Mouse (Mus musculus): ENCODE data around the gene Agbl4.
"Not testable (repeated sequence)": the region's sequence is repeated elsewhere in the genome, so short reads cannot be mapped to it uniquely, and the experiment has no call there.

Gene Agbl4

DNA sequence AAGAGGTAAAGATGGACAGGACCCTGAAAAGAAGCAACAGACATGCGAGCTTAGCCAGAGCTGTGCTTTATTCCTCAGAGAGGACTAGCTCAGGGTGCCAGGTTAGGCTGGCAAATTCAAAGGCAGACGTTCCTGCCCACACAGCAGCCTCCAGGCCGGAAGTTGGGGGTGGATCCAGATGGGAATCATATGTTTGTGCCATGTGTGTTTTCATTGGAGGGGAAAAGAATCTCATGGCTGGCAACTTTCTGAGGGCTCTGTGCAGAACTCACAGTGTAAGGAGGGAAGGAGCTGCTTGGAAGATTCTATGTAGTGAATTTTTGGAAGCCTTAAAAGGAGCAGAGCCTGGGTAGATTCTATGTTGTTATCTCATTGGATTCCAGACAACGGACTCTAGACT is 519.1 kb downstream of the Agbl4 start:
- DNase-seq (ENCODE audit: low spot score in 2 of 2): no peak

DNA sequence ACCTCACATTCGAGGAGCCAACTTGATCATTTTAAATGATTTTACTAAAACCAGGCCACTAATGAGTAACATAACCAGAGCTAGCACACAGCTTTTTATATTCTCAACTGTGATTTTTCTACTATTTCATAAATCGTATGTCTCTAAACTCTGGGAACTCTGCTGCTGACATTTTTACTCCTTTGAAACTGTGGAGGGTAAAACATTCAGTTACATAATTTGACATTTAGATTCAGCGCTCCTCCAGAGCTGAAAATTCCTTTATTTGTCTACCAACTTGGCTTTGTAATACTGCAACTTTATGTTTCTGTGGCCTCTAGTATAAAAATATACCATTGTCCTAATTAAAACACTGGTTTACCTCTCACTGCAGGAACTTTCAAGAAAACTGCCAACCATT is 523.6 kb downstream of the Agbl4 start:
- no peak for DNase-seq (ENCODE audit: low spot score in 2 of 2)

DNA sequence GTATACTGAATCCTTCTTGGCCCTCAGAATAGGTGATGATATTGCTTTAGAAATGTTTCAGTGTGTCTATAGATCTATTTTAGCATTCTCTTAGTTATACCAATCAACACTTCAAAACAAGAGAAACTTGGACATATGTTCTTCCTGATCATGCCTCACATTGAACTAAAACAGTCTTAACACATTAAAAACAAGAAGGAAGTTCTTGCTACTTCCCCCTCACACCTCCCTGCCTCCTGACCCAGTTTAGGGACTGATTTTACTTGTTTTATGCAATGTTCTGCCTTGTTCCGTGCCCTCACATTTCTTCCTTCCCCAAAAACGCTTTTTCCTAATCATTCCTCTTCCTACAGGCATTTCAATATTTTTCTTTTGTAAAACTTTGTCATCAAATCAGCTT is 604.2 kb downstream of the Agbl4 start:
- no peak for DNase-seq (ENCODE audit: low spot score in 2 of 2)

DNA sequence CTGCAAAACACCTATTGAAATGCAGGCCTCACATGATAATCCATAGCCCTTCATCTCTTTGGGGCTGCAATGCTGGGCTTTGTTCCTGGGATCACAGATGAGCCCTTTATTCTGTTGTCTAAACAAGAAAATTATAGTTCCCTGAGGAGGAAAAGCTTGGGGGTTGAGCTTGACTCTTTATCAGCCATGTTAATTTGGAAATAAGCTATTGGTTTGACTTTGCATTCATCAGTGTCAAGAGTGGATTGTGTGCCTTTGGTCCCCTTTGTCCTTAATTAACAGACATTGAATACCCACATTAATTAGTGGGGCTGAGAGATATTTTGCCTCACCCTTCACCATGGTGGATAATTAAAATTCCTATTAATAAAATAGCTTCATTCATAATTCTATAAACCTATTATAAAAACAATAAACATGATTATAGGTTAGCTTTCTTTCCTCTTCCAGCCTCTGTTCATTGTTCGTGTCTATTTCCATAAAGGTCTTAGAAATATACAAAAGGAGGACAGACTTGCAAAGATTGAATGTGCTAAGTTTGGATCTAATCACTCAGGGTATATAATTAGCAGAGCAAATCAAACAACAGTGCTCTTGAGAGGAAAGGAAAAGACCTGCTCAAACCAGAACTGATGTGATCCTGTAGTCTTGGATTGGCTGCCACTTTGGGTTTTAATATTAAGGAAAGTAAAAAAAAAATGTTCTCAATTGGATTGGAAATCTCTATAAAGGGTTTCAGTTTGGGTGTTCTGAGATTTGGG is 607.4 kb downstream of the Agbl4 start:
- no peak for DNase-seq (ENCODE audit: low spot score in 2 of 2)

DNA sequence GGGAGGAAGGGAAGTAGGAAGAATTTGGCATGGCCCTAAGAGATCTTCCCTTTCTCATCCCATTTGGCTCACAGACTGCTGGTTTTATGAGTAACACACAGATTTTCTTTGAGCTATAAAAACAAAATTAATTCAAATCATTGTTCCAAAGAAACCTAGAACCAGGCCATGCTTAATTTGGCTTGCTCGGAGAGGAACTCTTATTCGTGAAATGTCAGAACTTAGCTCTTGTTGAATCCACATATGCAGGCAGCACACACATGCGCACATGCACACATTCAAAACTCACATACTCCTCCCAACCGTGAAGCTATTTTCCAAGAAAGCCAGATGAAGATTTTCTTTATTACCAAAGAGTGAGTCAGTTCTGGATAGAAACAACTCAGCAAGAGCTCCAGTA is 621.9 kb downstream of the Agbl4 start:
- no peak for DNase-seq (ENCODE audit: low spot score in 2 of 2)

DNA sequence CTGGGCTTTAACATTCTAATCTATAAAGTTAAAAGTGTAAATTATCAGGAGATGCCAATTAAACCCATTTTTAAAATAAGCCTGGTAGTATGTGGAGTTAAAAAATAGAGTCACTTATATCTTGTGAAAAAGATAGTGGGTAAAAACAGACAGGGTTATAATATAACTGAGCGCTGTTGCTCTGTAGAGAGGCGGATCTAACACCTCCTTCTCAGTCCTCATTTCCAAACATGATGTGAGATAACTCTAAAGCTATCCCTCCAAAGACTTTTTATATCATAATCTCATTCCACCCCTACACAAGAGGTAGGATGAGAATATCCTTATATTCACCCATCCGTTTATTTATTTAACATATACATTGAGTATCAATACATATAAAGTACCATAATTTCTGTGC is 669.9 kb downstream of the Agbl4 start:
- DNase-seq (ENCODE audit: low spot score in 2 of 2): no peak

DNA sequence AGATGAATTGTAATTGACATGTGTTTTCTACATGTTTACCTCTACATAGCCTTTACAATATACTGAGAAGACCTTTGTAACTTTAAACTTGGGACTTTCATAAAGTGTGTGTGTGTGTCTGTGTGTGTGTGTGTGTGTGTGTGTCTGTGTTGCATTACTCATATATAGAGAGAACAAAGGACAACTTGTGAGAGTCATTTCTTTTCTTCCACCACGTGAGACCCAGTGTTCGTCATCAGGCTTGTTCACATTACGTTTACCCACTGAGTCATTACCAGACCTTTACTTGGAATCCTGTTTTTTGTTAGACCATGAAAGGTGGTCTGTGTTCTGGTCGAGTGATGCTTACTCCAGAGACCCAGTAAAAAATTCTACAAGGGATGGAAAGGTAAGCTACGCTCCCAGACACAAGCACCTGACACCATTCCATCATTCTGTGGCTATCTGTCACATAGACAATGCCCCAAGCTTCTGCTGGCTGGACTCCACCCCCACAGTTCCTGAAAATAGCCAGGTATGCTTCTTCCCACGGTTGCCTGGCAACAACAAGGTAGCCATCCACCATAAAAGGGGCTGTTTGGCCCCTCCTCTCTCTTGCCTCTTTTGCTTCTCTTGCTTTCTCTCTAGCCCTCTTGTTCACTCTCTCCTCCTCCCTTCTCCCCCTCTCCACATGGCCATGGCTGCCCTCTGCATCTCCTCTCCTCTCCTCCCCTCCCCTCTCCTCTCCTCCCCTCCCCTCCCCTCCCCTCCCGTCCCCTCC is 676.5 kb downstream of the Agbl4 start:
- no peak for DNase-seq (ENCODE audit: low spot score in 2 of 2)

DNA sequence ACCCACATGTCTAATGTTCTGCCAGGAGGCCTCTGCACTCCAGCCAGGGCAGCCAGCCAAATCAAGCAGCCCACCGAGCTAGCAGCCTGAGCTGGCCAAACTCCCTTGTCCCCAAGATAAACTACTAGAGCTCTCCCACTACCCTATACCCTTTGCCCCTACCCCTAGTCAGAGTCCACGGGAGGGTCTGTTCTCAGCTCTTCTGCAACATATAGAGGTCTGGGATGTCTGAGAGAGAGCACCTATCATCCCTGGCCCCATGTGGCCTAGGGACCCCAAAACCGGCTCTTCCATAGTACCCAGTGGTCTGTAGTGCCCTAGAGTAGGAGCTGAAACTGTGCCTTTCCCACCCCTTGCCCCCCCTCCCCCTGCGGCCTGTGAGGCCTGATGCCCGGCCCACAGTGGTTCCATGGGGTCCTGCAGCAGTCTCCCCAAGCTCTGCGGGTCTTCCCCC is 677.3 kb downstream of the Agbl4 start:
- no peak for DNase-seq (ENCODE audit: low spot score in 2 of 2)

DNA sequence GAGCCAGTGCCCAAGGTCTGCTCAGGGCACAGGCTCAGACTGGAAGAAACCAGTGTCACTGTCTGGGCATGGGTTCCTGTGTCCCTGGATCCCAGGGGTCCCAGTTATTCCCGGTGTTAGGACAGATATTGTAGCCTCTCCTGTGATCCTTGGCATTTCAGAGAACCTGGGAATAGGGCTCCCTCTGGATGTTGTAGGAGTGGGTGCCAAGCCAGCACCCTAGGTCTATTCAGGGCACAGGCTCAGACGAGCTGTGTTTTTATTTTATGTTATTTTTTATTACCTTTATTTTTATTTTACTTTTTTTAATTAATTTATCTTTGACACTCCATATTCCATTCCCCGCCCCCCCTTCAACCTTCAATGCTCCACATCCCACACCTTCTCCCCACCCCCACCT is 680.3 kb downstream of the Agbl4 start:
- no peak for DNase-seq (ENCODE audit: low spot score in 2 of 2)

DNA sequence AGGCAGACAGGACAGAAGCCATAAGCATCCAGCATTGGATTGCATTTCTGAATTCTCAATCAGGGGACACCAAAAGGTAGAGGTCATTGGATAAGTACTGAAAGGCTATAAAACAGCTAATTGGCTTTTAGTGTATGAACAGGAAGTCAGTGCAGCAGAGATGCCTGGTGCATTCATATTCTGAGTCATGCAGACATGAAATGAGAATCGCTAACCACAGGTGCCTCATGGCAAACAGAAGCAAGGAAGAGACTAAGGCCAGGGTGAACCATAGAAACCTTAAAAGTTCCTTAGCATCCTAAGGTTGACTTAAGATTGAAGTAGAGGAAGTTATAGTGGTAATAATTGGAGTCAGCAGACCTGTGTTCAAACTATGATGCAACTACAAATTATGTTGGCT is 687.9 kb downstream of the Agbl4 start:
- DNase-seq (ENCODE audit: low spot score in 2 of 2): no peak

DNA sequence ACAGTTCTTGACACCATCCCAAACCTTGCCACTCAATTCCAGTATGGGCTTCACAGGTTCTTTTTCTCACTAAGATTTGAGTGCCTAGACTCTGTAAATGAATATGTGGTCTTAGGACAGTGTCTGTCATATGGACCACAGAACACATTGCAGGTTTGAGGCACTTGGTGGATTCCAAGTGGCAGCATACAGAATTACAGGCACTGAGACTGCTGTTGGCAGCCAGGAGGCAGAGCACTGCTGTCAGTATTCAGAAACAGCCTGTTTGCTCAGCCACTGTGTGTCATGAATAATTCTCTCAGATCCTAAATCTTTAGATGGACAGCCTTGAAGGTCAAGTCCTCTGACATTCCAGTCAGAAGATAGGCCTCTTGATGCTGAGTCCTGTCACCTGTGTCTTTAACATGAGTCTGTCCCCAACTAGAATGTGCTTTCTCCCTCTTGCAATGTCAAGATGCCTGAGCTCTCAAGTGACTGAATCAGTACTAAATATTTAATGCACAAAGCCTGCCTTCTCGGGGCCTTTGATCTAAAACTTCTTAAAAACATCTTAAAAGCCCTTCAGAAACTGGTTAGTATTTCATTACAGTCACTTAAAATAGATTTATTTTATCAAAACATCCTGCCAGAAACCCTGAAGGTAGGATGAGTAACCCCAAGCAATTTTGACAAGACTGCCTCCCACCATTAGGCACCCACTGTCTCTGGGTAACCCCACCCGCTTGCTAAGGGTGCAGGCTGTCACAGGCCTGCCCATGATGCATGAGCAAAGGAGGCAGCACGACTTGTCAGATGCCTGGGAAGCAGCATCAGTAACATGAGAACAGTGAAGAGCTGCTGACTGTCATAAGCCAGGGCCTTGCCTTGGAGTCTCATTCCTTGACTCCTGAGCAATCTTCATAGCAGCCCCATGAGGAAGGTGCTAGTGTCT is 739.0 kb downstream of the Agbl4 start:
- DNase-seq (ENCODE audit: low spot score in 2 of 2): no peak

DNA sequence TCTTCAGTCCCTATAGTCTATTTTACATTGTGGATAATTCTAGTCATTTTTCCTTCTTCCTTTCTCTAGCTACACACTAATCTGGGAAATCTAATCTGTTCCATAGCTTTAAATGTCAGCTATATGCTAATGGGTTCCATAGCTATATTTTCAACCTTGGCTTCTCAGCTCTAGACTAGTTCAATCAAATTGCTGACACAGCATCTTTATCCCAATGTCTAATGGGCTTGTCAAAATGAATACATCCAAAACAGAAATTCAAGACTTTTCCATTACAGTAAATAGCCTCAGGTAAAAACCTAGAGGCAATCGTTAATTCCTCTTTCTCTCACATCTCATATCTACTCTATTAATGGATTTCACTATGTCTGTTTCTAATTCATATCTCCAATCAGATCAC is 750.3 kb downstream of the Agbl4 start:
- no peak for DNase-seq (ENCODE audit: low spot score in 2 of 2)

DNA sequence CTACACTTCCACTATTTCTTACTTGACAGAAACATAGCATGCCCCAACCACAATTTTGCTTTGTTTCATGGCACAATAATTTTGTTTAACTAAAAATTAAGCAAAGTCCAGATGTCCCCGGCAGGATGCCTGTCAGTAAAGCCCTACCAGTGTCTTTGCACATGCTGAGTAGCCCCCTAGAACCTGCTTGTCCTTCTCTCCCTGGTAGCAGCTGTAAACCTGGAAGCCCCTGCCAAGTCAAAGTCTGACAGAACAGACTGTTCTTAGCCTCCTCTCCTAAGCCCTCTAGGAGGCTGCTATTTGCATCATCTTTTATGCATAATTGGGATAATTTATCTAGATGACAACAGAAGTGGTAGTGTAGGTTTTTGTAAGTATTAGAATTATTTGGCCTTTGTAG is 758.4 kb downstream of the Agbl4 start:
- DNase-seq (ENCODE audit: low spot score in 2 of 2): no peak

DNA sequence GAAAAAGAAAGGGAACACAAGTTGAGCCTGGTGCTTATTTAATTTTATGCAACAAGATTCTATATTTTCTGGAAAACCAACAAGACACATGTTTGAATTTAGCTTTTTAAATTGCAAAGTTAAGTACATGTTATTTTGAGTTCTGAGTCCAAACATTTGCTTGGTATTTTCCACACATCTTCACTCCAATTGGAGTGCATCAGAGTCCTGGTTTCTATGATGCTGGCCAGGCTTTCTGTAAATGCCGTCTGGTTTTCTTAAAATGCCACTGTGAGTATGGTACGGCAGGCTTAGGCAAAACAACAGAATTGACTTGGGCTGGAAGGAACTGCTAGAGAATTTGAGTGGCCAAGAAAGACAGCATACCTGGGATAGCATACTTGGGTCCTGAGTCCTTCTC is 784.0 kb downstream of the Agbl4 start:
- no peak for DNase-seq (ENCODE audit: low spot score in 2 of 2)

DNA sequence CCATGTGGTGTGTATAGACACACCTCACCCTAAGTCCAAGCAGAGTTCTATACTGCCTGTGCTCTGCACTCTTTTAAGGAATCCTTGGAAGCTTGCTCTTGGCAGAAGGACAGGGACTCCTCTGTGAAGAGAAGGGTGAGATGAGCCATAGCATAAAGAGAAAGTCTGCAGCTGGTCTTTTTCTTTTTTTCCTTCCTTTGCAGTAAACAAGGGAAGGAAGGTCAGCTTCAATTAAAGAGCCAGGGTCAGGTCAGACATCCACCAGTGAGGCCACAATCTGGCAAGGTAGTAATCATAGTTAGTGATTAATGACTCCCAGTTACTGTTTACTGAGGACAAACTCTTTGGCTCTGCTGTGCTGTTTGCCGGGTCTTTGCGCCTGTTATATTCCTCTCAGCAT is 802.6 kb downstream of the Agbl4 start:
- no peak for DNase-seq (ENCODE audit: low spot score in 2 of 2)

DNA sequence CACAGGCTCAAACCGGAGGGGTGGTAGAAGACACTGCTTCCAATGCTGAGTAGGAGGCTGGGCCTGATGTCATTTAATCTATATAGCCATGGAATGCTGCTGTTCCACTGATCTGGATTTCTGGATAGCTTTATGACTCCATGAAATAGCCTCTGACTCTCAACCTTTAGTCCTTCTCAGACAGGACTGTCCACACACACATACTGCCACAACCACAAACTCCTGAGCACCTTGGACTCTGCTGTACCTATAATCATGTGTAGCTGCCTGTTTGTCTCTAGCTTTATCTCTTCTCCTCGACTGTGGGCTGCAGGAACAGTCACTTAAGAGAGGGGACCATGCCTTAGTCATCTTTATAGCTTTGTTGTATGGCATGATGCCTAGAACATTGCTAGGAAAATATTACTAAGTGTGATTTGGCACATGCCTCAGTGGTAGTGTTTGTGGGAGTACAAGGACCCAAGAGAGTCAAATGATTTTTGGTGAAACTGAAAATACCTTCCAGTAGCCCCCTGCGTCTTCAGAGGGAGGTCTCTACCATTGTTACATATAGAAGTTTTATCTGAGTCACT is 817.8 kb downstream of the Agbl4 start:
- DNase-seq (ENCODE audit: low spot score in 2 of 2): no peak

DNA sequence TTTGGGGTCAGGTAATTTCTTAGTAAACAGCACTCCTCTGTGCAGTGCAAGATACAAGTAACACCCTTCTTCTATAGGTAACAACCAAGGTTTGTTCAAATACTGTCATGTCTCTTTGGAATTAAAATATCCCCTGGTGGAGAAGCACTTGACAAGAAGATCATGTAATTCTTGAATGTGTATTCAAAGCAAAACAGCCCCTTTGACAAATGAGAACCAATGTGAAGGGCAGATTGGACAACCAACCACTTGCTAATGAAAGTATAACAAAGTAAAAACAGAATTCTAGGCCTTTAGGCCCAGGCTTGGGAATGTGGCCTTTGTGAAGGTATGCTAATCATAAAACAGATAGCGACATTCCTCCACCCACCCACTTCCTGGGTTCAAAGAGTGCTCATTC is 821.6 kb downstream of the Agbl4 start:
- DNase-seq (ENCODE audit: low spot score in 2 of 2): not testable (repeated sequence)

DNA sequence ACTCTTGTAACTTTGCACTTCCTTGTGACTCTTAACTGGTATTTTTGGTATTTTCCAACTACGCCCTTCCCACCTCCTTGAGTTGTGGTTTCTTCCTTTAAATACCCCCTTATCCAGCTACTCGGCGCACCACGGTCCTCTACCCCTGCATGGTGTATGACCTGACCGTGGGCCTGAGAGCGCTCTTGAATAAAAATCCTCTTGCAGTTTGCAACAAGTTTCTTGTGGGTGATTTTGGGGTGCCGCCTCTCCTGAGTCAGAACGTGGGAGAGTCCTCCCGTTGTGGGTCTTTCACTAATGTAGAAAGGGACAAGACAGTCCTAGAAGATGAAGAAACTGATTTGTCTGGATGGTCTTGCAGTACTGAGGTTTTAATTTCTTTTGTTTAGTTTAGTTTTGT is 822.1 kb downstream of the Agbl4 start:
- DNase-seq (ENCODE audit: low spot score in 2 of 2): not testable (repeated sequence)

DNA sequence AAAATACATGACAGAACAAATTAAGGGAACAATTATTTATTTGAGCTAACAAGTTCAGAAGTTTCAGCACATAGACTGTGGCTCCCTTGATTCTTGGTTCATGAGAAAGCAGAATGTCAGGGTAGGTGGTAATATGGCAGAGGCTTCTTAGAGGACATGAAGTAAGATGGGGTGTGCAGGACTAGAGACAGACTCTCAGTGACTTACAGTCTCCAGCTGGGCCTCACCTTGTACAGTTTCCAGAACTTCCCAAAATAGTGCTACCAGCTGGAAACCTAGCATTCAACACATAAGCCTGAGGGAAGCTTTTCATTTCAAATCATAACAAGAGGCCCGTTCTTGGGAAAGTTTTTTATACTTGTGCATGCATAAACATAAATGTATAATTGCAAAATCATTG is 836.4 kb downstream of the Agbl4 start:
- DNase-seq (ENCODE audit: low spot score in 2 of 2): no peak

DNA sequence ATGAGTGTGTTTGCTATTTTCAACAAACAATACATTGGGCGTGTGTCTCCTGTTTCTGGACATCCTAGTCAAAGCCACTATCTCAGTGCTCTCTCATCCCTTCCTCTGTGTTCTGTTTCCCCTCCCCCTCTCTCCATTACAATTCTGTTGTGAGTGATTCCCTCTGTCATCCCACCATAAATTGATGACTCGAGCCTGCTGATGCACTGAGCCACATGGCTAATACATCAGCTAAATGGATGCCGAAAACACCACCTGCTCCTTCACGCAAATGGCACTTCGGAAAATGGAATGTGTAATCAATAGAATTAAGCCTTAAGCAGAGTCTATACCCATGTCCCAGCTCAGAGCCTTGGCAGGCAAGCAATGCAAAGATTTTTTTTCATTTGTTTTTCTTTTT is 854.5 kb downstream of the Agbl4 start:
- no peak for DNase-seq (ENCODE audit: low spot score in 2 of 2)

DNA sequence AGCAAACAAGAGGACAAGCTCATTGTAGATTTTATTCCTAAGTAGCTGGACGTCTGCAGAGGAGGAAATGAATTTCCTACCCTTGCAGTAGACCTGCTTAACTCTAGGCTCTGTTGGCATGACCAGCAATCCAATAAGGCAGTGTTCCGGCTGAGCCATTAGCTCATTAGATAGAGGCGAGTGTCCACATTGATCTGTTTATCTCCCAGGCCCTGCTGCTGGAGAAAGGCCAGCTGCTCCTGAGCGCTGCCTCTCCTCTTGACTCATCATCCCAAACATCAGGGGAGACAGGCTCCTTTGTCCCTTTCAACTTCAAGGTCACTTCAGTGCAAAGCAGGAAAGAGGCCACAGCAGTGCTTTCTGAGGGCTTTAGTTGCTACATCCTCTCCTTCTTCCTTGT is 858.0 kb downstream of the Agbl4 start:
- DNase-seq (ENCODE audit: low spot score in 2 of 2): no peak

DNA sequence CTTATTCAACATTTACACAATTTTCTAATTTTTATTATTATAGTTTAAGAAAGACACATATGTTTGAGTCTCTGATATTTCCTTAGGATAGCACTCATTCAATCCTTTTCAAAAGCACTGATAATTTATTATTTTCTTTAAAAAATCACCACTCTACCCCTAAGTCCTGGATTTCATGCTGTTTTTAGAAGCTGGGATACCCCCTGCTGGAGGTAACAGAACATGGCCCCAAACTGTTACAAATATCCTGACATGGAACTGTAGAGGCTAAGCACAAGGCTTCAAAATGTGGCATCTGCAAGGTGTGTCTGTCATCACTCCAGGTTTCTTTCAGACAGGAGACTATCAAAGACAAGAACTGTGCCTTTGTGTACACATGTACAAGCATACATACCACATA is 859.5 kb downstream of the Agbl4 start:
- DNase-seq (ENCODE audit: low spot score in 2 of 2): no peak
